Mouse (Mus musculus) olfactory bulb, adult 2 months (tissue): Measurements from ENCODE around the gene 6430548M08Rik. TPM values are rescaled to one million over a fixed set of nuclear protein-coding genes. Genes with fewer than 3 reads are reported as not detected.
A peak's percentile ranks its signal among the peaks of the same experiment; 100 is the strongest.

Experiments used
- H3K27ac ChIP-seq: fragments of 200-500 bp; 2 replicates; pipeline ENCODE4 v1.5.1; 2012; ENCODE audit warnings: low read depth, low read length; ENCODE audit not compliant: insufficient read depth
- H3K4me1 ChIP-seq: fragments of 200-500 bp; 2 replicates; pipeline ENCODE4 v1.6.1; 2012; ENCODE audit warnings: low read length; ENCODE audit not compliant: control insufficient read depth, insufficient read depth
- H3K4me3 ChIP-seq: fragments of 200-500 bp; 2 replicates; pipeline ENCODE4 v1.5.1; 2012; ENCODE audit warnings: mild to moderate bottlenecking, low read depth, low read length, moderate library complexity; ENCODE audit not compliant: insufficient read depth
- CTCF ChIP-seq: fragments of 200-500 bp; IDR thresholded peaks from 2 replicates; pipeline ENCODE4 v1.5.1; 2012; ENCODE audit warnings: low read depth, mild to moderate bottlenecking, low read length, moderate library complexity; ENCODE audit not compliant: insufficient read depth
- POLR2A ChIP-seq: fragments of 200-500 bp; IDR thresholded peaks from 2 replicates; pipeline ENCODE4 v1.6.1; 2012; ENCODE audit warnings: mild to moderate bottlenecking, low read depth, low read length, moderate library complexity; ENCODE audit not compliant: insufficient read depth
- WGBS: fragments of 180-500 bp; shearing (Covaris S2); methylation state at CpG from one replicate; pipeline ENCODE4 v1.1.7; 2018; 5-methylcytosine and 5-hydroxymethylcytosine counted together
- polyA plus RNA-seq: library from polyadenylated mRNA; stranded (reverse); fragments of >200 nt; gene quantifications from 2 replicates; pipeline ENCODE4 v1.2.4, GENCODE M21; 2012; ENCODE audit warnings: low replicate concordance; ENCODE audit not compliant: missing spikeins, insufficient read depth, insufficient read length

The 6430548M08Rik gene
- polyA plus RNA-seq, 1 experiment = 540 TPM

DNA sequence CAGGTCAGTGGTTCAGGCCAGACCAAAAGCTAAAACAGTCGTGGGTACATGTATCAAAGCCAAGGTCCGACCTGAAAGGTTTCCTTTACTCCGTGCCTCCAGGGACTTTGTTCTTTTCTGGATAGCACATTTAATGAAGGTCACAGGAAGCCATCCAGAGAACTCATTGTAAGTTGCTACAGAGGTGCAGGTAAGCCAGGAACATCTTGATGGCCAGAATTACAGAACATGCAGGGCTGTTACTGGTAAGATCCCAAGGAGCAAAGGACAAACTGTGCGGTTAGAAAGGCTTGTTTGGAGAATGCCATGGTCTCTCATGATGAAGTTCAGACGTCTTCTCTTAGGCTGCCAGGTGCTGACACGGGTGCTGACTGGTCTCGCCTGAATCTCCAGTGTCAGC, 2.6 kb downstream of the 6430548M08Rik start:
- Histone ChIP-seq H3K4me1 (peaks cover 51% of the 10 kb centered on the region), H3K27ac (peak overlapping the region; percentile 9), H3K4me3 (peak overlapping the region; percentile 3; the same call in 1 of the 2 replicates)
- TF ChIP-seq CTCF (no peak), POLR2A (no peak)
- 63% methylated on average over 7 of the region's 7 CpGs for WGBS

DNA sequence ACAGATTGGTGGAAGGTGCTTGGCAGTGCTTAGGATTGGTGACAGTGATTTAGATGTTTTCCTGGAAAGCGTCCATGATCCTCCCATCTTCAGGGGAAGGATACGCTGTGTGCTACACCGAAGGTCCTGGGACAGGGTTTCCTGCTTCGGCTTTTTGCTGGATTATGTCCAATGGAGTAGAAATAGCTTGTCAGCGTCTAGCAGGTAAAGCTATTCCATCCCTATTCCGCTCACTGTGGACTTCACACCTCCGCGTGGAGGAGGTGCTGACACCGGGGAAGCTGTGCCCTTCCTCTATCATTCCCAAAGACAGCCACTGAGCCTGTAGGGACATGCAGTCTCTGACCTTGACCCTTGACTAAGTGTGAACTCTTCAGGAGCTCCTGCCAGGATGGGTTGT, 4.2 kb downstream of the 6430548M08Rik start:
- Histone ChIP-seq H3K4me3 (no peak overlapping the region), H3K4me1 (peaks cover 51% of the 10 kb centered on the region), H3K27ac (0 out of 2 replicates have a peak overlapping the region, but pooled peaks have one; percentile 81)
- TF ChIP-seq CTCF (no peak), POLR2A (no peak)
- WGBS = 82% methylated on average over 9 of the region's 9 CpGs

DNA sequence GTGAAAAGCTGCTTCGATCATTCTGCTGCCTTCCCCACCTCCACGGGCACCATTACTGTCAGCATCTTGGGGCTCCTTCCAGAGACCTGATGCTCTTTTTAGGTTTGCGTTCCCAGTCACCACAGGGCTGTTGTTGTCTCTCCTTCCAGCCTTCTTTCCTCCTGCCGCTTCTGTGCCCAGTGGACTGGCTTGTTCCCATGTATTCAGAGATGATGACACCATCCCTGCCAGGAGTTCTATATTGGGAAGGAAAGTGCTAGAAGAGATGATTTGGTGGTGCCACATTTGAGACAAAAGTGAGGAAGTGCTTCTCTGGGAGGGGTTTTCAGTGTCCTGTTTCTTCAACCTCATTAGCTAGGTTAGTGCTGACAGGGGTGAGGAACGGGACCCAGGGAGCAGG, 4.9 kb downstream of the 6430548M08Rik start:
- no peak overlapping the region for H3K4me3 ChIP-seq

DNA sequence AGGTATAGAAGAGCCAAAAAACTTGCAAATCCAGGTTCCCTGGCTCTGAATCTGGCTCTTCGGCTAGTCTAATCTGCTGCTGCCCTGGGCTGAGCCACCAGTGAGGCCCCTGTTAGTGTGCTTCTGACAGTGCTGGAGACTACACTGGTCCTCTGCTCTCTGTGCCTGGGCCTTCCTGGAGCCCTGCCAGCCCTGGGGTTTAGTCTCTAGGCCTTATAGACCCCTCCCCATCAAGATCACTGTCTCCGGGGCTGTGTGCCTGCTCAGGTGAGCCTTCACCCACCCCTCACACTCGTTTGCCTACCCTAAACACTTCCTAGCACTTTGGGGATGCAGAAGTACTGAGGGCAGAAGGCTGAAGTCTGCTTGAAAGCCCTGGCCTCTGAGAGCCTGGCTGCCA, 5.5 kb downstream of the 6430548M08Rik start:
- 45% methylated on average over 3 of the region's 3 CpGs for WGBS
- Histone ChIP-seq H3K27ac (peak overlapping the region; percentile 81), H3K4me1 (peaks cover 51% of the 10 kb centered on the region), H3K4me3 (no peak overlapping the region)
- no peak for TF ChIP-seq CTCF
- no peak for TF ChIP-seq POLR2A

More for the DNA sequence above, 4.9 kb downstream of the 6430548M08Rik start:
- TF ChIP-seq CTCF = no peak
- TF ChIP-seq POLR2A = no peak
- 41% methylated on average over 5 of the region's 5 CpGs for WGBS
- Histone ChIP-seq H3K4me1 (peaks cover 49% of the 10 kb centered on the region), H3K27ac (peak overlapping the region; percentile 81)

DNA sequence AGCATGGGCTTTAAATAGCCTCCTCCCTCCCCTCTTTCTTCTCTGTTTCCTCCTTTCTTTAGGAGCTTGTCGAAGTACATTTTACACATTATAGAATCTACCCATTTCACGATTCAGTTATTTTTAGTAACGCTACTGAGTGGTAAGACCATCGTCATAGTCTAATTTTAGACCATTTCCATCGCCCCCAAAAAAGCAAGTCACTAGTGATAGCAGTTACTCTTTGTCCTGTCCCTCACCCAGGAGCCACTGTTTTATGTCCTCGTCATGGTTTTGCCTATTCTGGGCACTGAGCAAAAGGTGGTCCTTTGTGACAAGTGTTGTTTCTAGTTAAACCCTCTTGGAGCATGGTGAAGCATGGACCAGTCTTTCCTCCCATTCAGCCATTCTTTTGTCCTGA, 6.0 kb downstream of the 6430548M08Rik start:
- peaks cover 51% of the 10 kb centered on the region for H3K4me1 ChIP-seq
- H3K4me3 ChIP-seq = no peak overlapping the region
- 30% methylated on average over 6 of the region's 6 CpGs for WGBS
- H3K27ac ChIP-seq = peak overlapping the region; percentile 81
- TF ChIP-seq POLR2A = no peak
- no peak for TF ChIP-seq CTCF

DNA sequence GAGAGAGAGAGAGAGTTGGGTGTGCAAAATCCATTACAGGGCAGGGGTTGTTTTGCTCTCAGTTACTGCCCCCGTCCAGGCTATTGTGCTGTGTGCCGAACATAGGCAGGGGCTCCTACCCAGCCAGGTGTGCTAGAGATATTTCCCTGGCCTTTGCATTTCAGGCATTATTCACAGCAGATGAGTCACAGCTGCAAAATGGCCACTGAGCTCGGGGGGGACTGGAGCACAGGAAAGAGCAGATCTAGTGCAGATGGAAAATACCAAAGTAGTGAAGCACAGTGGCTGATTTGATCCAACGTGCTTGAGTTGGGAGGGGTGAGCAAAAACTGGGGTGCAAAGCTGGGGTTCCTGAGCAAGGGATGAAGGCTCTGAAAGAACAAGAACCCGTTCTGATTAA, 7.0 kb downstream of the 6430548M08Rik start:
- no peak overlapping the region for H3K4me3 ChIP-seq
- 32% methylated on average over 5 of the region's 5 CpGs for WGBS
- peak overlapping the region; percentile 81 for H3K27ac ChIP-seq
- no peak for TF ChIP-seq CTCF
- no peak for TF ChIP-seq POLR2A
- H3K4me1 ChIP-seq = peaks cover 49% of the 10 kb centered on the region

DNA sequence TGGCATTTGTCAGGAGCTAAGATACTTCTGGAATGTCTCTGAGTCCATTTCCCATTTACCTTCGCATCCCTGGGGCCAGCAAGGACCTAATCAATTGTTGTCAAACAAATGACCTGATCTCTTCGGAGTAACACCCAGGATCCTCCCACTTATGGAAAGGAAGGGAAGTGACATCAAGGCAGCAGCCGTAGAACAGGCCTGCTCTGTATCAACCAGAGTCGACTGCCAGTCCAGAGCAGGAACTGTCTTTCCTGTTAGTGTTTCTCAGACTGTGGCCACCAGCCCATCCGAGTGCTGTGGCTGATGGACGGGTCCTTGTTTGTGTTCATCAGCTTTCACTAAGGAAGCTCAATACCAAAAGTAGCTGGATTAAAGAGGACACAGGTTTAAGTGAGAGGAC, 10.3 kb downstream of the 6430548M08Rik start:
- Histone ChIP-seq H3K27ac (peak overlapping the region; percentile 27; the same call in 1 of the 2 replicates), H3K4me1 (peaks cover 53% of the 10 kb centered on the region), H3K4me3 (no peak overlapping the region)
- 50% methylated on average over 6 of the region's 6 CpGs for WGBS
- TF ChIP-seq CTCF = no peak
- no peak for TF ChIP-seq POLR2A

- peak overlapping the region; percentile 27; the same call in 1 of the 2 replicates for H3K27ac ChIP-seq
- no peak overlapping the region for H3K4me3 ChIP-seq
- no peak for TF ChIP-seq CTCF
- TF ChIP-seq POLR2A = no peak
- WGBS = 23% methylated on average over 7 of the region's 7 CpGs
- H3K4me1 ChIP-seq = peaks cover 52% of the 10 kb centered on the region
These were observed 11.0 kb downstream of the 6430548M08Rik start for GRCm38 (mm10) chr8:120124836-120125389.

DNA sequence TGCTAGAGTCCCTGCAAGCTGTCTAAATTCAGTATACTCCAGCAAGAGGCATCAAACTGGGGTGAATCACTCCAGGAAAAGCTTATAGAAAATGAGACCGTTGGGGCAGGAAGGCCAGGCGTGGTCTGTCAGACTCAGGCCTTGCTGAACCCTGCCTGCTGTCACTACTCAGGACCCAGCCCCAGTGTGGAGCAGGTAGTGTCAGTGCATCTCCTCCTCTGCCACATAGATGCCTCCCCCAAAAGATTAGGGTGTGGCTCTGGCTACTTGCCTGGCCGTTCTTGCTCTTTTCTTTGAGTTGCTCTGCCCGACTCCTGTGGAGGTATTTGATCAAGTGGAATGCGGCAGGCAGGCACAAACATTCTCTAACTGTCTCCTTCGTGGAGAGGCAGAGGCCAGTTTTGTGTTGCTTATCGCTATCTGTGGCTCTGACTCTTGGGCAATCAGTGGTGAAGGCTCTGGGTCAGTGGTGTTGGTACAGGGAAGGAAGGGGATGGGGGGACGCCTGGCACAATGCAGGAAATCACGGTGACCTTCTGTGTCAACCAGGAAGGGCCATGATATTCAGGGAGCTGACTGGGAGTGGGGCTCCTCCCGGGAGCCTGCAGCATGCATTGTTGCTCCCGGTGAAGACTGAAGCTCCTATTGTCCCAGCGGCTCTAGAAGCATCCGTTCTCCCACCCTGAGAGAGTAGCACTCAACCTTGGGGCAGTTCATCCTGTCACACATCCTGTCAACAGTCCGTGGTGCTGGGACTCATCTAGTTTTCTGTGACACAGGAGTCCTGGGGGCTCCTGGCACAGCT, 12.6 kb downstream of the 6430548M08Rik start:
- no peak overlapping the region for H3K4me3 ChIP-seq
- 38% methylated on average over 14 of the region's 14 CpGs for WGBS
- H3K4me1 ChIP-seq = peaks cover 48% of the 10 kb centered on the region
- TF ChIP-seq CTCF = no peak
- H3K27ac ChIP-seq = 0 out of 2 replicates have a peak overlapping the region, but pooled peaks have one; percentile 43
